Mouse (Mus musculus): ENCODE data around the gene Gabrb2.

Gabrb2 gene

DNA sequence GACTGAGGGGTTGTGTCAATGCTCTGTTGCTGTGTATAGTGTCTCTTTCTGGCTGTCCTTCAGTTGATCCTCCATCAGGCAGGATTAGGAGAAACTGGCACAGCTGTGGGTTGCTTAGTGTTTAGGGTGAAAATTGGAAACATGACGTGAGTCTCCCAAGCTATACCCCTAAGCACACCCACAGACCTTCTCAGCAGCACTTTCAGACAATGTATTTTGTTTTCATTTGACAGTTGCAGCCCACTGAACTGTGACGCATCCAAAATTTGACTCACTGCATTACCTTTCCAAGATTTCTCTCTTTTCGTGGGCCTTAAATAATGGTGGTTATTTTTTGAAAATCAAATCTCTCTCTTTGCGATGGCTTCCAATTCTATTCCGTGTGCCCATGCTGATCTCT is 115.7 kb downstream of the Gabrb2 start:
- no peak for DNase-seq

DNA sequence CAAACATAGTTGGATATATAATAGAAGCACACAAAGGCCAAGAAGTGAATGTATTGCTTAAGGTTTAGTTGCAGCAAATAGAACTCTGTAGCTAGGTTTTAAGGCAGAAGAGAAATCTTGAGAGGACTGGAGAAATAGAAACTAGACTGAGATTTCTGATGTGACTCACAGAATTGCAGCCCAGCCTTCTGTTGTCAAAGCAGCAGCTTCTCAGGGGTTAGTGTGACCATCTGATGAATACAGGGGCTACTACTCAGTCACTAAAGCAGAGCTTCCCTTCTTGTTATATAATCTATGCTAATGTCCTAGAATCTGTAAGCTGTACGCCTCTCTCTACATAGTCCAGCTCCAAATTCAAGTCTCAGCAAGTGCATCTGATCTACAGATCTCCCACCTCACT is 116.3 kb downstream of the Gabrb2 start:
- DNase-seq = no peak

DNA sequence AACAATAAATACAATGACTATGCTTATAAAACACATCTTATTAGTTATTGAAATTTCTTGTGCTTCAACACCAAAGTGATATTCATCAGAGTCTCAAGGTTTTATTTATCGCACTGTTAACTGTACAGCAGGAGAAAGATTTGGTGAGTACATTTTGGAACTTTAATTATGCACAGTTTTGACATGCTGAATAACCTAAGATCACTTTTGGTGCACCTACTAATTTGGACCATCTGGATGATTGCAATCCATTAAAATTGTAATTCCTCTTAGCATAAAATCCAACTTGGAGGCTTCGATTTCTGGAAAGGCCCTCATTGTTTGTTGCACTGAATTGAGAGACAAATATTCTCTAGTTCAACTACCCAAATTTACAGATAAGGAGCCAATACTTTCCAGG is 123.3 kb downstream of the Gabrb2 start:
- no peak for DNase-seq

DNA sequence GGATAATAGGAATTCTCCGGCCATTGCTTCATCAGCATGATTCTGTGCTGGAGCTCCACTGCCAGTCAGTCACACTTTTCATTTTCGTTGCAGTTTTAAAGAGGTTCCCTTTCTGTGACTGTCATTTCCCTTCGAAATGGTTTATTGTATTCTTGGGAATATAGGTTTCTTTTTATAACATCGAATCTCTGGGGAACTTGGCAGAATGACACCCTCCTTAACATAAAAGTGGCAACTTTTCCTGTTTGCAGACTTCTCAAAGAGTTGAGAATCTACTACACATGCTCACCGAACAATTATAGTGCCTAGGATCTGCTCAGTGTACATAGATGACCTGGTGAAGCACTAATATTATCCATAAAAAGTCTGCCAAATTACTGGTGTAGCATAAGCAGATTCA is 146.5 kb downstream of the Gabrb2 start:
- DNase-seq = no peak

DNA sequence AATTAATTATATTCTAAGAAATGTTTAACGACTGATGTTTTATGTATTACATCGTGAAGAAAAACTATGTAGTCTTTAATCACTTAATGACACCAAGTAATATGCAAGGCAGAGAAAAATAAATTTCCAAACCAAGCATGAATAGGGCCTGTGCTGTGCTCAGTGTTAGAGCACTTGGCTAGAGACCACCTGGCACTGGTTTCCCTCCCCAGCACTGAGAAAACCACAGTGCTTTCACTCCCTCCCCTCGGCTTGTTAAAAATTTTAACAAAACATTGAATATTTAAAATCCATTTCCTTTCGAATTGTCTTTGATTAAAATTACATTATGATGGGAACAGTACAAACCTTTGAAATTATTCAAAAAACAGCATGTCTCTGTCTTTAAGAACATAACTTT is 151.9 kb downstream of the Gabrb2 start:
- DNase-seq = no peak

DNA sequence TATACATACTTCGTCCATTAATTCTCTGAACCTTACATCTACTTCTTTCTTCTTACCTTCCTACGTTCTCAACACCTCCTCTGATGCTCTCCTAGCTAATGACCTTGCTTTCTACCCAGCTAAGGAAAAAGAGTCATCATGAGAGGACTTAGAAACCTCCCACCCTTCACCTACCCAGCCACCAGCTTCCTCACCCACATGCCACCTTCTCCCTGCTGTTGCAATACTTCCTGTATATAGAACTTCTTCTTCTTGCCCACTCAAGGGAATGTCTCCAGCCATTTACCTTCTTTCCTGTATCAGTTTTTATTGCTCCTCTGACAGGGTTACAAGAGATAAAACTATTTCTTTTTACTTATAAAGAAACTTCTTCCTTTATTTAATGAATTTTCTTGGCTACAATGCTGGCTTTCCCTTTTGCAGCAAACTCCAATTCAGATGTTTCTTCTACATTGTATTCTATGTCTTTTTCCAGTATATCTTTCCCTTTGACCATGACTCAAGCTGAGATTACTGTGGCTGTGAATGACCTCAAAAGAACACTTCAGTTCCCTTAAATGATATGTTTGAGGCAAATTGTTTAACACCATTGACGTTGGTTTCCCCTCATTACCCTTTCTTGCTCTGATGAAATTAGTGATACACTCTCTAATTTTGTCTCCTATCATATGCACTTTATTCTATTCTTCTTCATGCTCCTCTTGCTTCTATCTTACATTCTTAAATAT is 155.8 kb downstream of the Gabrb2 start:
- no peak for DNase-seq

DNA sequence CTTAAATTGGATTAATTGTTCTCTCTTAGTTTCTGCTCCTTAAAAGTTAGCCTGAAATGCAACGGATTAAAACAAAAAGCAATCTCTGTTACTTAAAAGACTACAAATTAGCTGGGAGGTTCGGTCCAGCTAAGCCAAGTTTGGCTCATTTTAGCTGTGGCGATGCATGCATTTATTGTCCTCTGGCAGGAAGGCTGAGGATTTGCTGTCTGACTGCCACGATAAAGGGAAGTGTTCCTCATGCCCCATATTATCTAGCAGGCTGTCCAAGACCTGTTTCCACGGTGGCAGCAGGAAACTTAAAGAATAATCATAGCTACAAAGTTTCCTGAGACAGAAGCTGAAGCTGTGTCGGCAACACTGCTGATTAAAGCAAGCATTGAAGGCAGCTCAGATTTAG is 160.2 kb downstream of the Gabrb2 start:
- DNase-seq = no peak

DNA sequence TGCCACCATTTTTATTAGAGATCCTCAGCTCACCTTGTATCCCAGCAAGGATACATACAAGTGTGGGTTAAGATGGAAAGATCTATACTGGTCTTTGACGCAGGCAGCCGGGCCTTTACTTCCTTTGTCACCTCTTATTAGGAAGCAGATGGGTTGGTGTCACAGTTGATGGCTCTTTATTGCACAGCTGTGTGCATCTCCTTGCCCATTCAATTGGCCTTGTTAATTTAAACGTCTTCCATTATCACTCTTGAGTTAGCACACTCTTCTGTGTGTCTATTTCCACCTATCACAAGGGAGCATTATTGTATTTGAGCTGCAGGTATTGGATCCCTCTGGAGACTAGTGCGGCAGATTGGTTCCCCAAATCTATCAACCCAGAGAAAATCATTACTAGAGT is 161.6 kb downstream of the Gabrb2 start:
- DNase-seq = no peak

DNA sequence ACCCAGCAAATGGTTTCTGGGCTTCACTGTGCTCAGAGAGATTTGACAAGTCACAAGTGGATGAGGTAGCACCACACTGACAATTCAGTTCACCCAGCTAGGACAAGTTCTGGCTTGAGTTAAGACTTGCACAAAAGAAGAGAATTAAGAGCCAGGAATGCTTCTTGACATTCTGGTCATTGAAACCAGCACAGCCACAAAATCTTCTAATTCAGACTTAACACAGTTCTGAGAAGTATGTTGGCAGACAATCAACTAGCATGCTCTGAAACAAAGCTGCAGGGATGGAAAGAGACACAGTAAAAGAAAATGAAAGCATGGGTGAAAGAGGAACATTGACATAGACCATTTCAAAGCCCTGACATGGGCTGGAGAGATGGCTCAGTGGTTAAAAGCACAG is 162.2 kb downstream of the Gabrb2 start:
- DNase-seq = no peak

DNA sequence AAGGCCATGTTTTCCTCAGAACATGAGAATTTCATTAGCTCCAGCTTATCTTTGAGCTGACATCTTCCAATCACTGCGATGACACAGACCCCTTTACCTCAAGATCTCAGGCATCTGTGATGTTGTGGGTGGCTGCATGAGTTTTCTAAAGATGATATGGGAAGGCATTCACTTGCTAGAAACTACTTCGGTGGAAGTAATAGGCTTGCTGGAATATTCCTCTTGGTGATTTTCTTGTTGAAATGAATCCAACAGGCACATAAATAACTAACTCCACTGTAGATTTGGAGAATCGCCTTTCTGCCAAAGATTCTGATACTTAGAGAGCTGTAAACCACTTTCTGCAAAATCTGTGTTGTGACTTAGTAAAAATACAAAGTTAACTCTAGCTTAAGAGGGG is 172.9 kb downstream of the Gabrb2 start:
- DNase-seq = no peak

DNA sequence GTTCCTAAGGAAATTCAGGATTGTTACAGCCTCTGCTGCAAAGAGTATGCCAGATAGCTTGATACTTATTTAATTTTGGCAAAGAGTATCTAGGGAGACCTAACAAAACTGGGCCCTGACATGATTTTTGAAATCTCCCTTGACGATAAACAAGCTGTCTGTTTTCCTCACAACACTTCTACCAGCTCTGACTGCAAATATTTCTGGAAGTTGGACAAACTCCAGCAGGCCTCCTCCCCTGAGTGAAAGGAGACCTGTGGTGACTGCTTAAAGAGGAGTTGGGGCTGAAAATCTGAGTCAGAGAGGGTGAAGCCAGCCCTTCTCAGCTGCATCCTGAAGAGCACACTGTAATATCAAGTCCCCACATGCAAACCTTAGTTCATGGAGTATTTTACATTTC is 186.7 kb downstream of the Gabrb2 start:
- no peak for DNase-seq

DNA sequence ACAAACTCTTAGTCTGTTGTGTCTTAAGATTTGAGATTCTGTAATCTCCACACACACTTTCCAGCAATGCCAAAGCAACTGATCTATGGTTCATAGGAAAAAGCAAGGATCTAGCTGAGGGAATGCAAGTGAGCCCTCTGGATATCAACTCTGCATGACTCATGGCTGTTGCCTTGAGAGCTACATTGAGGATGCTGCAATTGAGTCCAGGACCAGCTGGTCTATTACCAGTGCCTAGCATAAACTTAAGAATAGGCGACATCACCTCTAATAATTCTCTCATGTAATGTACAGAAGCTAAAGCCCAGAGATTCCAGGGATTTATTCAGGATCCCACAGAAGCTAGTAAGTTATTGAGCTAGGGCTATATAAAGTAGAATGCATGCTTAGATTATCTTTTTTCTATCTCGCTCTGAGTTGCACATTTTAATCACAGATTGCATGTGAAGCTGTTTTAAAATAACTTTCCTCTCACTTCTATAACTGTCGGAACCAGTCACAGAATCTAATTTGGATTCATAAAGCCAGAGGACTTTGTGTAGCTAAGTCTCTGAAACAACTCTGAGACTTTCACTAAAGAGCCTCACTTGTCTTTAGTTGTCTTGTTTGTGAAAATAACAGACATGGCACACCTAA is 189.7 kb downstream of the Gabrb2 start:
- no peak for DNase-seq

DNA sequence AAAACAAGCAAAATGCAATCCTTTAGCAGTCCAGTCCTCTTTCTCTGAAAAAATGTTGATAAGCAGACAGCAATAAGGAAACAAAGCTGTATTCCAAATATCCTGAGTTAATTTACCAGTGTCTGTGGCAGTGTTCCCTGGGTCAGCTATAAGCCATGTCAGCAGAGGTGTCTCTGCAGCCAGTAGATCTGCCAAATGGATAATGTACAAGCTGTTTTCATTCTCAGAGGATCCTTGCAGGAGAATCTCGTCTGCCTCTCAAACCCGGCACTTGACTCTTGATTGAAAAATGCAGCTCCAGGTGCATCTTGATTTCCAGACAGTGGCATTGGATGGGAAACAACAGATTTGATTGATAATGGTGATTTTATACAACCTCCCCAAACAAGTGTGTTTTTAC is 198.6 kb downstream of the Gabrb2 start:
- no peak for DNase-seq

DNA sequence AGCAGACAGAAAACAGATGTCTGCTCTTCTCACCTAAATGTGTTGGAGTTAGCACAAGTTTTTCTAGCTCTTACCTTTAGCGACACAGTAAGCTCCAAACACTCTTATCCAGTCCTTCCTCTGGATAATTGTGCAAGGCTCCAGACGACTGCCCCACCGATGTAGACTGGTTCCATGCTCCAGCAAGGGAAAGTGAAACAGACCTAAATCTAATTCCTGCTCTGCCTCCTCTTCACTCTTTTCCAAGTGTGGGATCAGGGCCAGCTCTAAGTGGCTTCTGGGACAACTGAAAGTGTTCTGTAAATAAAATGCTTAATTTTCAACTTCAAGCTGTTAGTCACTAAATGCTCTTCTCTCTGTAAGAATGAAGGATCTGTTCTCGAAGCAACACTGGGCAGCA is 201.6 kb downstream of the Gabrb2 start:
- DNase-seq = peak; percentile 13

DNA sequence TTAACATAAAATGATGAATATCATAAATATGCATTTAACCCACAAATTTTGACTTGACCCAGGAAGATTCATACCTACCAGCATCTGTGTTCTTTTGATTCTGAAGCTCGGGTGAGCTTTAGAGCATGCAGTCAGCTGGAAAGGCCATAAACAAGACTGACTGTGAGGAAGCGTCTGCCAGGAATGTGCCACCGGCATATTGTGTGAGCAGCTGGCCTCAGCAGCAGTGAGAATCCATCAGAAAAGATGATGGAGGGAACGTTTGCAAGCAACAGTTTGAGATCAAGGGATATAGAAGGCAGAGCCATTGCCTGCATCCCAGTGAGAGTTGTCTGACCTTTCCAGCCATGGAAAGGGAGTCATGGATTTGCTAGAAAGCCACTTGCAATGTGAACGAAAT is 230.6 kb downstream of the Gabrb2 start:
- DNase-seq = no peak

DNA sequence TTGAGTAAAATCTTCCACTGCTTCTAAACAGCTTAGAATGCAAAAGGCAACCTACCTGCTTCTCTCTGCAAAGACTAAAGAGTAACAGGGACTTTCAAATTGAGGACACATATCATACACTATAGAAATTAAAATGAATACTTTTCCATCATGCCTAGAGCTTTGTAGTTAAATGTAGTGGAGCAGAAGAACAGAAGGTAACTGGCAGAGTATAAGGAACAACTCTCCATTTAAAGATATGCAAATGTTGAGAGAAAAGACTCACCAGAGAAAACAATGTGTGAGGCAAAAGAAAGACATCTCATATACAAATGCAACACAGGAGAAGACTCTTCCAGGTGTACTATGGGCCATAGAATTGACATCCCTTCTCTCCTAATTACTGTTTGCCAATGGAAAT is 232.0 kb downstream of the Gabrb2 start:
- no peak for DNase-seq

DNA sequence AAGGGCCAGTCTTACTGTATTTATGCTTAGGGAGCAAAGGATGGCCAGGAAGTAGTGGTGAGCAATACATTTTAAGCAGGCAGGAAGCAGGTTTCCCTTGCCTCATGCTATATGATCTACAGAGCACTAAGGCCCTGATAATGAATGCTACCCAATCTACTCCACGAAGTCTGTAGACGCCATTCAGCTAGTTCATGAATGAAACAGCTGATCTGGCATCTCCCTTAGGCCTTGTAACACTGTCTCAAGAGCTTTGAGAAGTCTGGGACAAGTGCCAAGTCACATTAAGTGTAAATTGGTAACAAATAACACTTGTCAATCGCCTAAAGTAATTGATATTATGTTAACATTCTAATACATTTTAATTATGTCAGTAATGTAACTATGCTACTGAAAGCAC is 234.6 kb downstream of the Gabrb2 start:
- DNase-seq = no peak

DNA sequence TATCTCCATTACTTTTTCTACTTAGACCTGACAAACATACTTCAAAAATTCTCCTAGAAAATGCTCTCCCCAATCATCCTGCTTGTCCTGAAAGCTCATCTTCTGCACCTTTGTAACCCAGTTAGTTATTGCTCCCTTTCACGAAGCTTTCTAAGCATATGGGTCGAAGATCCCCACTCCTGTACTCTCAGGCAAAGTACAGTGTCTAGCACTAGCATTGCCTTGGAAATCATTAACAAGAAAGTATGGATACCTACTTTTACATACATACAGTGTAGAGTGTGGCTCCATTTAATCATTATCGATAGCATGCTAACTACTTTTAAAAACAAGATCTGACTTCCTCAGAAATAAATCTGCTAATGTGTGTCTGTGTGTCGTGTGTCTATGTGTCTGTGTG is 249.1 kb downstream of the Gabrb2 start:
- DNase-seq = no peak

Measured in right cerebral cortex, postnatal 14 days (tissue).